ENCODE assay signal across 10 mouse cellular contexts in the genomic region with DNA sequence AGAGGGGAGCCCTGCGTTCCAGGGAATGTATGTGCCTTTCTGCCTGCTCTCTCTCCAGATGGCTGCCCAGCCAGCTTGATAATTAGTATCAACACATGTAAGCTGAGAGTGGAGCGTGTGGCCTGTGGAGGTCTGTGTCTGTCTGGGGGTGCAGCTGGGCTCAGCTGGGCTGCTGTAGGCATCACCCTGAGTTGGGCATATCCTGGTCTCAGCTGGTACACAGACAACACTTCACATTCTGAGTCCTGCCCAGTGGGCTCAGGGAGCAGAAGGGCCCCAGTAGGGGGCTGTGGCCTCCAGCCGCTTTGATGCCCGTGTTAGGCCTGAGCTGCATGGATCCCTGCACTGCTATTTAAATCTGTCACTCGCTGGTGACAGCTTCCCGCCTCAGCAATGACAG.
DNase-seq lines count a peak whose midpoint lies in the region; ATAC-seq and TF ChIP-seq lines count a peak whose summit lies in the region.
"Had no signal": no experiment of that assay in that cellular context is flagged by ENCODE, and none has a peak within 500 bp of the region (broad histone marks: within the 10 kb centered on the region; RNA-seq: fewer than 3 reads in every experiment).

No protein-coding gene starts in this region.

- H3K27me3 ChIP-seq in kidney, postnatal 0 days (ENCODE audit: insufficient read depth, low read length), result no peaks in the 10 kb centered on the region
- no peaks in the 10 kb centered on the region for H3K27me3 ChIP-seq in limb, embryonic 12.5 days

- peaks cover 6% of the 10 kb centered on the region; the same call in 1 of the 2 replicates for H3K4me1 ChIP-seq in kidney, postnatal 0 days (replicated peaks; ENCODE audit: insufficient read depth, low read length)
- H3K4me1 ChIP-seq in limb, embryonic 12.5 days (replicated peaks), result peaks cover 48% of the 10 kb centered on the region

- no peak overlapping the region for H3K4me2 ChIP-seq in kidney, postnatal 0 days (ENCODE audit: low read length)
- no peak overlapping the region for H3K4me2 ChIP-seq in limb, embryonic 12.5 days

- H3K27ac ChIP-seq in kidney, postnatal 0 days, result no peak overlapping the region
- H3K27ac ChIP-seq in limb, embryonic 12.5 days, result peak overlapping the region; percentile 24; the same call in 1 of the 2 replicates

- H3K4me3 ChIP-seq in kidney, postnatal 0 days (replicated peaks; ENCODE audit: low read depth, low read length), result no peak overlapping the region
- no peak overlapping the region for H3K4me3 ChIP-seq in limb, embryonic 12.5 days (replicated peaks)
- H3K4me3 ChIP-seq: erythroblast, embryonic 14.5 days had no signal

- H3K9ac ChIP-seq in kidney, postnatal 0 days (ENCODE audit: low read depth, low read length), result no peak overlapping the region
- no peak overlapping the region; the same call in 1 of the 2 replicates for H3K9ac ChIP-seq in limb, embryonic 12.5 days (replicated peaks)

- TF ChIP-seq CTCF in kidney, postnatal 0 days (IDR thresholded peaks at IDR 0.05; ENCODE audit: low read depth), result no peak

- 32% methylated on average over 6 of the region's 6 CpGs for WGBS in kidney, postnatal 0 days
- 17% methylated on average over 6 of the region's 6 CpGs for WGBS in limb, embryonic 12.5 days

- ATAC-seq in kidney, postnatal 0 days (replicated peaks; ENCODE audit: low FRiP score, low read depth), result peak; percentile 46; the same call in 1 of the 2 replicates
- ATAC-seq in limb, embryonic 12.5 days (ENCODE audit: insufficient number of reproducible peaks, insufficient read depth, low FRiP score, low TSS enrichment, low read depth), result peak; percentile 64; the same call in 1 of the 2 replicates
- no peak for ATAC-seq in activated CD4-positive, CD25-positive, alpha-beta regulatory T cell, adult 4 months

- peak; percentile 34 to 39 for DNase-seq in cerebellum, postnatal 25 days
- DNase-seq in cerebellum, adult 11-12 months, result no peak
- DNase-seq in kidney, postnatal 0 days (ENCODE audit: low spot score), result no peak
- no peak for DNase-seq in kidney, adult 8-10 months
- peak; percentile 86 for DNase-seq in retina, postnatal 1 day
- no peak for DNase-seq in urinary bladder, adult 2 months (ENCODE audit: low spot score)
- DNase-seq: lung, postnatal 10 days had no signal

- H3K36me3 ChIP-seq in kidney, postnatal 0 days (ENCODE audit: insufficient read depth, low read length), result no peaks in the 10 kb centered on the region
- no peaks in the 10 kb centered on the region; the same call in 1 of the 2 replicates for H3K36me3 ChIP-seq in limb, embryonic 12.5 days

- no peaks in the 10 kb centered on the region for H3K9me3 ChIP-seq in kidney, postnatal 0 days (replicated peaks; ENCODE audit: low read length)
- H3K9me3 ChIP-seq in limb, embryonic 12.5 days, result no peaks in the 10 kb centered on the region

Comparison
In these comparisons a context has a peak if more than half of its experiments do, and no peak if none do; other contexts are left out.
1. DNase-seq: peak in cerebellum, postnatal 25 days (2 of 2) and retina, postnatal 1 day (single experiment); none in cerebellum, adult 11-12 months (single experiment), kidney, postnatal 0 days (single experiment), kidney, adult 8-10 months (0 of 2) and urinary bladder, adult 2 months (single experiment).